Mouse (Mus musculus) CD8-positive naive resting alpha-beta T cell, adult 2 months (primary cell): ENCODE measurements around the gene Prss50.

Experiments
- DNase-seq, 2 experiments: peaks; one replicate each; pipeline ENCODE4 v3.0.0; 2022; ENCODE audit warnings: low read depth in 2 of 2, low spot score in 2 of 2

The Prss50 gene

GRCm38 (mm10) chr9:110901204-110901603 lies 43.4 kb downstream of the Prss50 start:
- DNase-seq, result no peak

- DNase-seq, result no peak
Measured at GRCm38 (mm10) chr9:110902271-110902670, 44.5 kb downstream of the Prss50 start.

GRCm38 (mm10) chr9:110907201-110907837 lies 49.6 kb downstream of the Prss50 start:
- DNase-seq, result peak; percentile 67 to 72

- no peak for DNase-seq
Measured at GRCm38 (mm10) chr9:110907838-110908630, 50.3 kb downstream of the Prss50 start.

GRCm38 (mm10) chr9:110908631-110909016 lies 50.9 kb downstream of the Prss50 start:
- DNase-seq, result no peak

- DNase-seq, result no peak
Measured at GRCm38 (mm10) chr9:110909371-110909967, 51.7 kb downstream of the Prss50 start.
